Mouse (Mus musculus) testis, postnatal 14 days (tissue): ENCODE results near the gene Plcb2.

ENCODE experiments used
- DNase-seq: peaks from one replicate; pipeline ENCODE4 v3.0.0; 2021; ENCODE audit warnings: low spot score

Gene Plcb2

DNA sequence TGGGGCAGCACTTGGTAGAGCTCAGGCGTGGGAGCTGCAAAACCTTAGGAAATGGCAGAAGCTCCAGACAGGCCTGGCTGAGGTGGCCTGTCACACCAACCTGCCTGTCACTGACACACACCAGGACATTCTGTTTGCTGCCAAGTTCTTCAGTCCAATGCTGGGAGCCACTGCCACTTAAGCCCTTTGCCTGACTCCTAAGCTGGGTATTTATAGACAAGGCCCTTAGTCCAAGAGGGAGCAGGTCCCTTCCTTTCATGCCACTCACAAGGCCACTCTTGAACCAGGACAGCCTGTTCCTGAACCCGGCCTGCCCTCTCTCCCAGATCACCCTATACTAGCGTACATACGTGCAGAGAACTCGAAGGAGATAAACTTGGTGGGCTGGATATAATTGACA lies 11.6 kb downstream of the Plcb2 start:
- DNase-seq, result no peak

DNA sequence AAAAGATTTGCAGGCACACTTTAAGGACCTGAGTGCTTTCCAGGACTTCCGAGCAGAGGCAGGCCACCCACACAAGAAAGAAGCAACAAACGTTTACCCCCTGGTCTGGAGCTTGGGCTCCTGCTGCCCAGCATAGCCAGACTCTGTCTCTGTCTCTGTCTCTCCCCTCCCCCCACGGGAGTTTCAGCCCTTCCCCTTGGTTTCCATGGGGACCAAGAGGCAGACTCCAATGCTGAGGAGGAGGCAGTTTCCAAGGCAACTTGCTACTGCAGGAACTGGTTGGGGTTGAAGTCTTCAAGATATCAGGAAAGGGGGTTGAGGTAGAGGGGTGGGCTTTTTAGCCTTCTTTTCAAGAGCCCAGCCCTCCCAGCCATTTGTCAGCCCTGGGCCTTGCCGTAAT lies 14.0 kb downstream of the Plcb2 start:
- DNase-seq, result no peak

DNA sequence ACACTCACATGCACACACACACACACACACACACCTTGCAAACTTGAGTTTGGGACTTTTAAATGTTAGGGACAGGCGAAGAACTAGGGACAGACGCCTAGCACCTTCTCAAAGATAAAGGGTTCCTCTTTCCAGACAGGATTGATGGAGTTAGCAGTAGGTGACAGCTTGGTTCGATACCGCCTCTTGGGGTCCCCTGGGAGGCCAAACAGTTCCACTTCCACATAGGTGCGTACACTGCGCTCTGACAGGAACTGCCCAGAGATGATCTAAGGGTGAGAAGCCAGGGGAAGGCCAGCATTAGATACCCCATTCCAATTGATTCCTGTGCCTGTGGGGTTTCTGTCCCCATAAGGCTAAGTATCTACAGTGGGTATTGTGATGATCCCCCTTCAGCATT lies 14.6 kb downstream of the Plcb2 start:
- DNase-seq, result no peak

DNA sequence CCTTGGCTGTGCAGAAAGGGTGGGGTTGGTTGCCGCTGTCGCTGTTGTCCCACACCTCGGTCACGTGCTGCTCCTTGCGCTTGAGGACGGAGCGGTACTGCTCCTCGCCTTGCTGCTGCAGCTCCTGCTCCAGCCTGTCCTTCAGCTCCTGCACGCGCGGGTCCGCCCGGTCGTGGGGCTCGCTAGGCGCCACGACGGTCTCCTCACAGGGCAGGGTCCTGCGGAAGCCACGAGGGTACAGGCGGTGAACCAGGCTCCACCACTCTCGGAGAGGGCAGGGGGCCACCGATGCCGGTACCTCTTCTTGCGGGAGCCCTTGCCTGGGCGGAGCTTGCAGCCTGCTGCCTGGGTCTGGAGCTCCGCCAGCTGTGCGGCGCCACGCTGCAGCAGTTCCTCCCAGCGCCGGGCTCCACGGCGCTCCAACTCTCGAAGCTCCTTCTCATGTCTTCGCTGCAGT lies 17.2 kb downstream of the Plcb2 start:
- no peak for DNase-seq

DNA sequence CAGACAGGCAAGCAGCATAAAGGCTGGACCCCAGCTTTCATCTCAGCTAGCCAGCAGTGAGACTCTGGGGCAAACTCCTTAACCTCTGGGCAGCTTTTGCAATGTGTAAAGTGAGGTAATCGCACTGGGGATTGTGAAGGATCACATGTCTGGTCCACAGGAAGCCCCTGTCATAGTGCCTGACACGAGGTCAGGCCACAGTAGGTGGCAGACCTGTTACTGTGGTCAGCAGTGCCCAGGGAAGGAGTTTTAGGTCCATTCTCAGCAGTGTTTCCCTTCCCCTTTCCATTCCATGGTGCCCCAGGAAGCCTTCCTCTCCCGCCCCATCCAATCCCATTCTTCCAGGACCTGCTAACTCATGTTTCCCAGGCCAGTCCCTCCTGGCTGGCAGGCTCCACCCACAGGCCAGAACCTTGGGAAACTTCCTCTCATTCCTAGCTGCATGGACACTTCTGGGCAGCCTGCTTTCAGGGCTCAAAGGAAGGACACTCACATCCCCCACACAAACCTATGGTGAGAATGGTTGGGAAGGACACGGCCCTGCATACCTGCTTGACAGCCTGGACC lies 18.5 kb downstream of the Plcb2 start:
- no peak for DNase-seq

DNA sequence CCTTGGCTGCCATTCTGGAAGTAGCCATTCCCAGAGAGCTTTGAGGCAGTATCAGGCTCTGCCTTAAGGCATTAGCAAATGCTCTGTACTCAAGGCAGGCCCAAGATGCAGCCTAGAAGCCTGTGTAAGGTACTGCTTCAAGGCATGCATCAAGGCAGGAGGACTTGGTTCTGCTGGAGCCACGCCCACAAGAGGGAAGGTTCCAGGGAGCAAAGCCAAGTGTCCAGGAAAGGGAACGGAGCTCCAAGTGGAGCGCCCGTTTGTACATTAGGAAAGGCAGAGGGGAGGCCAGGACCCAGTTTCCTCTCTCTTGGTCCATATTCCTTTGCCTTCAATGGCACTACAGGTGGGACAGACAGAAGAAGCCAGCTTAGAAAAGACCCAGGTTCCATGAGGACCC lies 19.8 kb downstream of the Plcb2 start:
- DNase-seq, result no peak

DNA sequence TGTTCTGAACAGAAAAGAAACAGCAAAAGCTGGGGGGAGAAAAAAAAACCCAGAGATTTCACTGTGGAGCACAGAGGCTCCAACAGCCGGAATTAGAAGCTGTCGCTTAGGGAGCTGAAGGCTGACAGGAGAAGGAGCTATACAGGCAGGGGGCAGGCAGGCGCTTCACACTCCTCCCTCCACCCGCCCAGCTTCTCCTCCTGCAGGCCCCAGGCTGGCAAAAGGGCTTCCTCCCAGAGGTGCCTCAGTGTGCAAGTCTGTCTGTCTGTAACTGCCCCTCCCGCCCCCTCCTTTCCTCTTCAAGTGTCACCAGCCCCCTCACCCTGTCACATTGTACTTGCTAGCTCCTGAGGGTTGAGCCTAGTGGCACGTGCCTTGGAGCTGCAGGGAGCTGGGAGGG lies 21.8 kb downstream of the Plcb2 start:
- no peak for DNase-seq

DNA sequence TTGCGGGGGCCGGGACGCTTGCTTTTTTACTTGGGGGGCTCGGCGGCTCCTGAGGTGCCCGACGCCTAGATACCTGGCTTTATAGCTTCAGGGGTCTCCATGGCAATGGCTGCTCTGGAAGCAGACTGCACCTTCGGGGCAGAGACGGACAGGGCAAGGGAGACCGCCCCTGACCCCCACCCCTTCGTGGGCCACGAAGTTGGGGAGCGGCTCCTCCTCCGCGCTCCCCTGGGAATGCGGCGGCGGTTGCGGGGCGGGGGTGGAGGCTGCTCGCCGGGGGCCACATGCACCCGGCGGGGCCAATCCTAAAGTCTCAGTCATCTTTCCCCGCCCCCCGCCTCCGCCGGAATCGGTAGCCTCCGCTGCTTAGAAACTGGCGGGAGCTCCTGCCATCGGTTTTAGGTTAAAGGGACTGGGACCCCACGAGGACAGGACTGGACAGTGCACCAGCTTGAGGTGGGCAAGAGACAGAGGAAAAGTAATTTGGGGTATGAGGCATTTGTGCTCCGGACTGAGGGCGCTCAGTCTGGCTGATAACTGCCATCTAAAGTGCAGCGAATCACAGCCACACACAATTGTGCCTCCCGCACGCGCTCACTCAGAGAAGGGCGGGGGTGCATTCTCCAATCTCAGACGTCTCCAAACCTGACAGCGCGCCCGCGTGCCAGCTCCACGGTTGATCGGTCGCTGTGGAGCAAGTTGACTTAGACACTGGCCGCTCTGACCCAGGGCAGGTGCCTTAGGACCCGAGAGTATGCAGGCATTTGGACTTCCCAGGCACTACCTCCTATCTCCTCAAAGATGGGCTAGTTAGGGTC lies 24.1 kb downstream of the Plcb2 start, which contains the start of gene Ankrd63:
Ankrd63 (minus strand) TSS at position 51 of the 818 bp plus-strand sequence.
- DNase-seq, result no peak

DNA sequence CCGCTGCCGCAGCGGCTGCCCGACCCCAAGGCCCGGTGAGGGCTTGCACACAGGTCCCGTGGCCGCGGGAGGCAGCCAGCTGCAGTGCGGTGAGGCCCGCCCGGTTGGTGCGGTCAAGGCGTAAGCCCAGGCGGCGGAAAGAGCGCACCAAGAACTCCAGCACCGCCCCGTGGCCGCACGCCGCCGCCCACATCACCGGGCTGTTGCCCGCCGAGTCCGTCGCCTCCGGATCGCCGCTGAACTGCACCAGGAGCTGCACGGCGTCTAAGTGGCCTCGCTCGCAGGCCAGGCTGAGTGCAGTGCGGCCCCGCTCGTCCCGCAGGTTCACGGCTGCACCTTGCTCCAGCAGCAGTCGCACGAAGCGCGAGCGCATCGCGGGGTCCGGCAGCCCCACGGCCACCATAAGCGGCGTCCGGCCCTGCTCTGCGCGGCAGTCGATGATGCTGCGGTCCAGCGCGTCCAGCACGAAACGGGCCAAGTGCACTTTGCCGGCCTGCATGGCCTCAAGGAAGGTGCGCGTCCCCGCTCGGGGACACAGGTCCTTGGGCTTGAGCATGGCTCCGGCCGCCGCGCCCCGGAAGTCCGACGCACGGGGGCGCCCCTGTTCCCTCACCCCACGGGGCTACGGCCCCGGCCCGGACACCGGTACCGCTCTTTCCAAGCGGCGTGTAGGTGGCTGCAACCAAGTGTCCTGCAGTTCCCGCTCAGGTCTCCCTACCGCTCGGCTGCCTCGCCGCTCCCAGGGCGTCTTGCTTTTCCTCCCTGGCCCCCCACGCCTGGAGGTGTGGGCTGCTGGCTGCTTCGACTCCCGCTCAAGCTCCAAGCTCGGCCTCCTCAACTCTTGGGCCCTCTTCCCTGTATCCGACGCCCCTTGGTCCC lies 25.1 kb downstream of the Plcb2 start:
- DNase-seq, result peak; percentile 28

DNA sequence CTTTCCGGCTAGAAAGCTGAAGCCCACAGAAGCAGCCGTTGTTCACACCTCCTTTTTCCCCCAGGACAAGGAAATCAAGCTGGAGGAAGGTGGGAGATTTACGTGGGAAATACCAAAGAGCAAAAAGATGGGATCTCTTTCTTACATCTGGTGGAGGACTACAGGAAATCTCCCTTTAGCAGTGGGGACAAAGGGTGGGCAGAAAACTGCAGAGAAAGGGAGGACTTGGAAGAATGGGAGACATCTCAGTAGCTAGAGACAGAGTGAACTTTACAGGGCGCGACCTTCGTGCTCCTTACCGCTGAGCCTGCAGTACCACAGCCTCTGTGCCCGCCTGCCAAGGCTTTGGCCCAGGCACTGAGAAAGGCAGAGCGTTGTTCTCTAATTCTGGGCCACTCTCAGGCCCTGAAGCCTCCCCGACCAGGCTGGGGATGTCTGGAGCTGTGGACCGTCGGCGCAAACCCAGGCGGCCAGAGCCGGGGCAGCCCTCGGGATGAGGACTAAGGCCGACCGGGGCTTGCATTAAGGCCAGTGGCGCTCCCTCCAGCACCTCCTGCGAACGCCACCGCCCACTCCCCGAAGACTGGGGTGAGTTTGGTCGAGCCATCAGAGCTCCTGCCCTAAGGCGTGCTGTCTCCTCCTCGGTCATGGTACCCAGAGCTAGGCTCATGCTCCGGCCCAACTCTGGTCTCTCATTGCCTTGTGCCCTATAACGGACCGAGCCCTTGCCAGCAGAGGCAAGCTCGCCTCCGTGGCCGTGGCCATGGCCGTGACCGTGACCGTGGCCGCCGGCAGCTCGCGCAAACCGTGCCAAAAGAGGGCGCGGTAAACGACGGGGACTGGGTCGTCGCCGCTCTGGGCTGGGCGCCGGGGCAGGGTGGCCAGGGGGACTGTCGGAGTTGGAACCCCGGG lies 26.0 kb downstream of the Plcb2 start:
- DNase-seq, result no peak

DNA sequence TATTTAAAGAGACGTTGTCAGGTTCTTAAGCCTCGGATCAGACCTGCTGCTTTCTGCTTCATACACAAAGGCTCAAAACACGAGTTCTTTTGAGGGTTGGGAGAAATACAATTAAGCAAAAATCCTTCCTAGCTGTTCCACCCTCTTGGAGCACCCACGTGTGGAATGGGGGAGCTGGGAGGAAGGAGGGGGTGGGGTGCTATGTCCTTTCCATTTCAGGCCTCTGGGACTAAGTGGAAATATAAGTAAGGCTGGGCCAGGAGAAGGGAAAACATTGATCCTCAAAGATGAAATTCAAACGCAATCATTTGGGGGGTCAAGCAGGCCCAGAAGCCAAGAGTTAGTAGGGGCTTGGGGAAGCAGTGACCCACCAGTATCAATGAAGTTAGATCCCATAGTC lies 27.1 kb downstream of the Plcb2 start:
- no peak for DNase-seq

DNA sequence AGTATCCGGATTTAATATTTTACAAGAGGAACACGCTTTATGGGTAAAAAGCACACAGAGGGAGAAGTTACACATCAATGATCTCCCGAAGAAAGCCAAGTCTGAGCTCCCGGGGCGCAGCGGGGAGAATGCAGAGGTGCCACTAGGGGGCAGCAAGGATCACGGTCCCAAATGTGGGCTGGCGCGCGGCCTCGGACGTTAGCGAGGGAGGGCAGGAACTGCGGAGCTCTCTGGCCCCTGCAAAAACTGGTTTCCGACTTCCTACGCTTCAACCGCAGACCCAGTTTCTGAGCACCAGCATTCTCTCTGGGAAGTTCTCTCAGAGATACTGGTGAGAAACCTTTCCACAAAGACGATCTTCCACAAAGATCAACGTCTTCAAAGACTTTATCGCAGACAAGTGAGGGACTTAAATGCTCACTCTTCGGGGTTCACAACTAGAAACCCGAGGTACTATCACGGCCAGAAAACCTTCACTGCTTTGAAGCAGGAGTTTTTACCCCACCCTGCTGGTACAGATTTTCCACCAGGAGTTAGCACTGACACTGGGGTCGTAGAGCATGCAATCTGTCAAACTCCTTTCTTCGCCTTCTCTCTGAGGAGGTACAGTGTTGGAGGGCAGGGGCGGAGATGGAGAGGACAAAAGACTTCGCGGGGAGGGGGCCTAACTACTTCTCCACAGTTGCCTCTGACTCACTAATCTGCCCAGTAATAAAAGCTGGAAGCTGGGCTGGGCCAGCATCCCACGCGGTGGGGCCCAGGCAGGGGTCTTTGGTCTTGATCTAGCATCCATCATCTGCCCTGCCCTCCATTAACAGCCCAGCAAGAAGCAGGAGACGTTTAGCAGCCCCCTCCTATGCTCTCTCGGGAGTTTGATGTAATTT lies 27.8 kb downstream of the Plcb2 start:
- DNase-seq, result peak; percentile 81

DNA sequence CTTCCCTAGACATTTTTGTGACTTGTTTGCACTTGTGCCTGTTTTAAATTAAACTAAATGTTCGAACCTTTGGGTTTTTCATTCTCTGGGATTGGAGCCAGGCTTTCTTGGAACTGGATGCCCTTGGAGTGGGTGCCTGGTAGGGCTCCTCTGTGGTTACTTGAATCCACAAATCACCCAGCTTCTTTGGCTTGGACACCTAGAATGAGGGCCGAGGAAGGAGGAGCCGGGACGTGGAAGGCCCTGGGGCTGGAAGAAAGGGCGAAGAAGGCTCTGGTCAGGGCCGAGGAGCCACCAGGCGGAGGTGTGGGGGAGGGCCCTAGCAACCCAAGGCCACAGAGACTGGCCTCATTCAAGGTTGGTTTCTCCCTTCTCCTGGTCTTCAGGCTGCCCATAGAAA lies 30.3 kb downstream of the Plcb2 start:
- peak; percentile 65 for DNase-seq

DNA sequence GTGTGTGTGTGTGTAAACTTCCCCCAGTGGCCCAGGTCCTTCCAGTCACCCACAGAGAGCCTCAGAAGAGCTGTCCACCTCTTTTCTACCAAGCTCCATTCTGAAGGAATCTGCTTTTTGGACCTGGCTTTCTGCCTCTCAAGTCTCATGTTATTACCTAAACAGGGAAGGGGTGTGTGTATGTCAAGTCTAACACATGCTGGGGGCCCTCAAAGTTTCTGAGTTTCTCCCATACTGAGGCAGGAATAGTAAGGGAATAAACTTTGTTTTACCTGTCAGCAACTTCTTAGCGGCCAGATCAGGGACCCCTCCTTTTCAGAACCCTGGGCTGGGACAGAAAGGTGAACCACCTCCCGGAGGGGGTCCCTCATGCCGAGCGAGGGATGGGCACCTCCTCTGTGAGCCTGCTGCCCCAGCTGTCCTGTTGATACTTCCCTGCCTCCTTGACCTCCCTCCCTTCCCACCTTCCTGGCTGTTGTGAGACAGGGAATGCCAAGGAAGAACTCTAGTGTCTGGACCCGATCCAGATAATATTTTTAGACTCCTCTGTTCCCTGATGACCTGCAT lies 30.8 kb downstream of the Plcb2 start:
- DNase-seq, result peak; percentile 28

DNA sequence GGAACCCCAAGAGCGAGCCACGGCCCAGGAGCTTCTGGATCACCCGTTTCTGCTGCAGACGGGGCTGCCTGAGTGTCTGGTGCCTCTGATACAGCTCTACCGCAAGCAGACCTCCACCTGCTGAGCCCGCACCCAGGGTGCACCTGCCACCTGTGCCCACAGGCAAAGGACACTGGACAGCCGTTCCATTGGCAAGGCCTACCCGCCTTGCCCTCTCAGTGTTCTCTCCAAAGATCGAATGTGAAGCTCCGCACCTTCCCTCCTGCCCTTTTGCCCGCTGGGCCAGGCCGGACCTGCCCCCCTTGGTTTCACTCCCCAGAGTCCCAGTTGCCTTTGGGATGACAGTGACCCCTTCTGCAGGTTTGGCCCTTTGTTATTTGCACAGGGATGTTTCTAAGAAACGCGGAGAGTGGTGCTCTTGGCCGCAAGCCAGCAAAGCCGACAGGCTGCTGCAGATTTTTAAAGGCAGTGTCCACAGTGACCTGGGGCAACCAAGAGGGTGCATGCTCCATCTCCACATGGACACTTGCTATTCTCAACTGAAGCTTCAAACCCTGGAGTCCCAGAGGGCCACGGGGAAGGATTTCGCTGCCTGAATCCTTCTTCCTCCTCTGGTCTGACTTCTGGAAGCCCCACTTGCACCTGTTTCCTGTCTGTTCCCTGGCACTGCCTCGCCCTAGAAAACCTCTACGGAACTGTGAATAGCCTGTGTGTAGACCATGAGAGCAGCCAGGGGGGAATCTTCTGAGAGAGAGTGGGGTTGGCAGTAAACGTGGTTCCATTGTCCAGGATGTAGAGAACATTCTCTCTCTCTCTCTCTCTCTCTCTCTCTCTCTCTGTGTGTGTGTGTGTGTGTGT lies 31.6 kb downstream of the Plcb2 start:
- no peak for DNase-seq

DNA sequence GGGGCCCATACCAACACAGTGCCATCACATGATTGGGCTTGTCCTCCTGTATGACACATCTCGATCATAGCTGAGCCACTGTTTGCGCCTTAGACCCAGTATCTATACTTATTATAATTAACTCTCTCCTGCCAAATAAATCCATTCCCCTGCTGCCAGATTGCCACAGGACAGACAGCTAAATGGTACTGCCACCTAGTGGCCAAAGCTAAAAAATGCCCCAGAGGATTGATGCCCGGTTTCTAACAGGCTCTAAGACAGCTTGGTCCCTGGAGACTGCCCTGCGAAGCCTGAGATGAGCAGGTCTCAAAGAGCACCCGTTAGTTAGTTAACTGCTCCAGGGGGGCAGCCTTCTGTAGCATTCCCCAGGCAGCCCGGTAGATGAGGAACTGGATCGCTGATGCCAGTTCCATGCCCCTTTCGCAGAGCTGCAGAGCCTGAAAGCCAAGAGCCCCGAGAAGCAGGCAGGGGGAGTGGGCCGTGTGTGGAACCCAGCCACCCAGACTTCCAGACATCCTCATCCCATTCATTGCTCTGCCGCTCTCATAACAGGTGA lies 32.5 kb downstream of the Plcb2 start:
- DNase-seq, result peak; percentile 55

DNA sequence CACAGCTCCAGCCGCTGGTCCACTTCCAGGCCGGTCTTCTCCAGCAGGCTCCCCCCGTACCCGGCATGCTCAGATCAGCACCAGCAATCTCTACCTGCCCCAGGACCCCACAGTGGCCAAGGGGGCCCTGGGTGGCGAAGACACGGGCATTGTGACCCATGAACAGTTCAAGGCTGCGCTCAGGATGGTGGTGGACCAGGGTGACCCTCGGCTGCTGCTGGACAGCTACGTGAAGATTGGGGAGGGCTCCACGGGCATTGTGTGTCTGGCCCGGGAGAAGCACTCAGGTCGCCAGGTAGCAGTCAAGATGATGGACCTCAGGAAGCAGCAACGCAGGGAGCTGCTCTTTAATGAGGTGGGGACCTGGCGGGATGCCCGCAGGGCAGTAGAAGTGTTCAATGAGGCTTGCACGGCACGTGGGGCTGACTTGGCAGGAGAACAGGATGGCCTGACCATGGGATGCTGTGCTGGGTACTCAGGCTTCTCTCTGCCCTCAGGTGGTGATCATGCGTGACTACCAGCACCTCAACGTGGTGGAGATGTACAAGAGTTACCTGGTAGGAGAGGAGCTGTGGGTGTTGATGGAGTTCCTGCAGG lies 34.8 kb downstream of the Plcb2 start:
- peak; percentile 58 for DNase-seq

DNA sequence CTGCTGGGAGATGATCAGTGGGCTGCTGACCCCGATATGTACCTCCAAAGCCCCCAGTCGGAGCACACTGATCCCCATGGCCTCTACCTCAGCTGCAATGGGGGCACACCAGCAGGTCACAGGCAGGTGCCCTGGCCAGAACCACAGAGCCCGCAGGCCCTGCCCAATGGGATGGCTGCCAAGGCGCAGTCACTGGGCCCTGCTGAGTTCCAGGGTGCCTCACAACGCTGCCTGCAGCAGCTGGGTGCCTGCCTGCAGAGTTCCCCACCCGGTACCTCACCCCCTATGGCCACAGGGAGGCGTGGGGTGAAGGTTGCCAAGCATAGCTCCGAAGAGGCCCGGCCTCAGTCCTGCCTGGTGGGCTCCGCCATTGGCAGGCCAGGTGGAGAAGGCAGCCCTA lies 38.4 kb downstream of the Plcb2 start:
- DNase-seq, result no peak

DNA sequence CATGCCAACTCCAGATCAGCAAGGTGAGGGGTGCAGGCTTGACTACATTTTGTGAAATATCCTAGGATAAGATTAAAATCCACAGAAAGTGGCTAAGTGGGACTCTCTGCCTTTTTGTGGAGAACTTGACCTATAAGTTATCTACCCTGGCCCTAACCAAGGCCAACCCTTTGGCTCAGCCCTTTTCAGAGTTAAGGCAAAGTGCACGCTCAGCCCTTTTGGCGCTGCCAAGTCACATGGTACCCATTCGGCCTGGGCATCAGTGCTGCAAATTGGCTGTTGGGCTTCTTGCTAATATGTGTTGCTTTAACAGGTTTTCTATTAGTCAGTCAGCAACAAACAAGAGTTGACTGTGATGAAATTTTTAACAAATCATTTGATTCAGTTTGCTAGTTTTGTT lies 40.4 kb downstream of the Plcb2 start:
- peak; percentile 54 for DNase-seq
